Mouse (Mus musculus) embryonic facial prominence, embryonic 13.5 days (tissue): ENCODE data around the gene Glyatl3. TPM values are rescaled to one million over a fixed set of nuclear protein-coding genes. Genes with fewer than 3 reads are reported as not detected.

Experiments
- ATAC-seq: fragments of 200-750 bp; cut with Nextera tagmentation; 2 replicates; pipeline ENCODE4 v1.8.0; 2017; ENCODE audit warnings: low read depth; ENCODE audit not compliant: insufficient number of reproducible peaks, insufficient read depth, low FRiP score, low TSS enrichment
- H3K27ac ChIP-seq: fragments of 300-500 bp; sonication (generic); 2 replicates; pipeline ENCODE4 v1.5.1; 2015; ENCODE audit warnings: moderate library complexity, mild to moderate bottlenecking, inconsistent platforms
- H3K27me3 ChIP-seq: fragments of 300-500 bp; sonication (generic); 2 replicates; pipeline ENCODE4 v1.6.1; 2015; ENCODE audit warnings: mild to moderate bottlenecking, inconsistent platforms
- H3K36me3 ChIP-seq: fragments of 300-500 bp; sonication (generic); 2 replicates; pipeline ENCODE4 v1.6.1; 2015; ENCODE audit warnings: mild to moderate bottlenecking, inconsistent platforms
- H3K4me1 ChIP-seq: fragments of 300-500 bp; sonication (generic); 2 replicates; pipeline ENCODE4 v1.6.1; 2015; ENCODE audit warnings: inconsistent platforms
- H3K4me2 ChIP-seq: fragments of 300-500 bp; sonication (generic); 2 replicates; pipeline ENCODE4 v1.6.1; 2015; ENCODE audit warnings: moderate library complexity, mild to moderate bottlenecking, inconsistent platforms
- H3K4me3 ChIP-seq: fragments of 300-500 bp; sonication (generic); 2 replicates; pipeline ENCODE4 v1.5.1; 2015; ENCODE audit warnings: mild to moderate bottlenecking, inconsistent platforms
- H3K9ac ChIP-seq: fragments of 300-500 bp; sonication (generic); 2 replicates; pipeline ENCODE4 v1.6.1; 2015; ENCODE audit warnings: mild to moderate bottlenecking, inconsistent platforms
- H3K9me3 ChIP-seq: fragments of 300-500 bp; sonication (generic); 2 replicates; pipeline ENCODE4 v1.6.1; 2016; ENCODE audit warnings: inconsistent platforms
- WGBS: fragments of 180-500 bp; shearing (Covaris S2); methylation state at CpG from one replicate; pipeline ENCODE4 v1.1.7; 2015; ENCODE audit warnings: mixed read lengths; 5-methylcytosine and 5-hydroxymethylcytosine counted together
- polyA plus RNA-seq: library from polyadenylated mRNA; unstranded; fragments of >200 nt; fragmentation: Nextera tagmentation; extraction: Ambion mirVana; gene quantifications from 2 replicates; pipeline ENCODE4 v1.2.1, GENCODE M21; 2015

Glyatl3 gene
- polyA plus RNA-seq: 0.21 and 0.89 TPM in 2 replicates

- ATAC-seq: no peak
- Histone ChIP-seq H3K4me1 (no peaks in the 10 kb centered on the region), H3K4me2 (no peak within 1 kb of the TSS), H3K4me3 (no peak within 1 kb of the TSS), H3K27ac (no peak within 1 kb of the TSS), H3K27me3 (no peaks in the 10 kb centered on the region), H3K9ac (no peak within 1 kb of the TSS), H3K9me3 (no peaks in the 10 kb centered on the region), H3K36me3 (no peaks in the 10 kb centered on the region)
- WGBS: 86% methylated on average over 2 of the region's 2 CpGs
Measured at GRCm38 (mm10) chr17:40914250-40914649, at the start of gene Glyatl3. Glyatl3 (minus strand) TSS chr17:40914350.

GRCm38 (mm10) chr17:40948518-40948917 is 34.4 kb upstream of the Glyatl3 start:
- Histone ChIP-seq H3K4me3 (no peak overlapping the region), H3K36me3 (peaks cover 53% of the 10 kb centered on the region), H3K9ac (no peak overlapping the region), H3K4me2 (no peak overlapping the region), H3K27me3 (no peaks in the 10 kb centered on the region), H3K9me3 (no peaks in the 10 kb centered on the region), H3K27ac (no peak overlapping the region), H3K4me1 (no peaks in the 10 kb centered on the region)
- WGBS: 87% methylated on average over 3 of the region's 3 CpGs
- no peak for ATAC-seq

DNA sequence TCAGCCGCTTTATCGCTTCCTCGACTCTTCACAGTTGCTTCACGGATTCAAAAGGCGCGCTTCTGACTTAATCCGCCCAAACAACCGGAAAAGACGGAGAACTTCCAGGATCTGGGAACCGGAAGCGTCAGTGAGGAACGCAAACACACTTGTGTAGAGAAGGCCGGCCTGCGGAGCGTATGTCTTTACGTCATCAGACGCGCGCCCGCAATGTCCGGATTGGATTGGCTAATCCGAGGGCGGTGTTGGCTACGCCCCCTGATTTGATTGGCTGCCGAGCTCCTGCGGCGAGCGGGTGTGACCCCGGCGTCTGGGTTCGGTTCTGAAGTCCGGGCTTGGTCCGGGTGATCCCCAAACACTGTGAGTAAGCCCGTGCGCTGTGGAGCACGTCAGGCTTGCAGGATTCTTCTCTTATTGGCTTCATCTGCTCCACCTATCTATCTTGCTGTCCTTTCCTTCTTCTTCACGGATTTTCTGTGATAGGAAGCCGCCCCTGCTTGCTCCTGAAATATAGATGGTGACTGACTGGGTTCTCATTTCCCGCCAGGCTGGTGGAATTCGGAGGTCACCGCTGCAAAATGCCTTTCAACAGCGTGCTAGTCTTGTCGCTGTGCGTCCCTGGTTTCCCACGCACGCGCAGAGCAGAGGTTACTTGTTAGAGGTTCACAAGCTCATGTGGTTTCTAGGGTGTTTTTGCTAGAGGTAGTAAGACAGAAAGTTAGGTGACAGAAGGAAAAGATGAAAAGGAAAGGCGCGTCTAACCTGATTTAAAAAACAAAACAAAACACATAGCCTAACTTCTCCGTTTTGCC is 20.5 kb upstream of the Glyatl3 start, which contains the start of the genes Mut and Cenpq:
TSS of gene Mut (plus strand) at position 266 of the 812 bp plus-strand sequence.
TSS of gene Cenpq (minus strand) at position 628 of the 812 bp plus-strand sequence.
- no peaks in the 10 kb centered on the region for H3K9me3 ChIP-seq
- peak within 1 kb of the TSS; percentile 76 for H3K4me2 ChIP-seq
- no peaks in the 10 kb centered on the region for H3K27me3 ChIP-seq
- H3K4me3 ChIP-seq: peak within 1 kb of the TSS; percentile 74
- H3K9ac ChIP-seq: peak within 1 kb of the TSS; percentile 78
- peaks cover 18% of the 10 kb centered on the region for H3K36me3 ChIP-seq
- peaks cover 7% of the 10 kb centered on the region for H3K4me1 ChIP-seq
- H3K27ac ChIP-seq: peak within 1 kb of the TSS; percentile 96
- under 1% methylated on average over 50 of the region's 50 CpGs for WGBS
- peak; percentile 99 for ATAC-seq

- under 1% methylated on average over 14 of the region's 14 CpGs for WGBS
- no peaks in the 10 kb centered on the region for H3K9me3 ChIP-seq
Measured at GRCm38 (mm10) chr17:40933985-40934384, 19.8 kb upstream of the Glyatl3 start.

GRCm38 (mm10) chr17:40915499-40915898 is 1.3 kb upstream of the Glyatl3 start:
- H3K9ac ChIP-seq: no peak overlapping the region
- no peak for ATAC-seq
- no peaks in the 10 kb centered on the region for H3K4me1 ChIP-seq
- no peaks in the 10 kb centered on the region for H3K9me3 ChIP-seq
- 90% methylated on average over 2 of the region's 2 CpGs for WGBS
- no peak overlapping the region for H3K27ac ChIP-seq
- H3K4me3 ChIP-seq: no peak overlapping the region
- no peaks in the 10 kb centered on the region for H3K36me3 ChIP-seq
- no peak overlapping the region for H3K4me2 ChIP-seq
- H3K27me3 ChIP-seq: no peaks in the 10 kb centered on the region

More at GRCm38 (mm10) chr17:40933985-40934384, 19.8 kb upstream of the Glyatl3 start:
- Histone ChIP-seq H3K36me3 (peaks cover 19% of the 10 kb centered on the region), H3K4me1 (peaks cover 7% of the 10 kb centered on the region), H3K9ac (peak overlapping the region; percentile 74), H3K4me3 (peak overlapping the region; percentile 74), H3K27ac (no peak overlapping the region), H3K27me3 (no peaks in the 10 kb centered on the region), H3K4me2 (peak overlapping the region; percentile 76)
- ATAC-seq: peak; percentile 2; the same call in 1 of the 2 replicates

- no peak for ATAC-seq
- H3K4me3 ChIP-seq: peak overlapping the region; percentile 22
- 6% methylated on average over 13 of the region's 14 CpGs for WGBS
- peak overlapping the region; percentile 49 for H3K4me2 ChIP-seq
- H3K9ac ChIP-seq: no peak overlapping the region
- no peaks in the 10 kb centered on the region for H3K9me3 ChIP-seq
- no peaks in the 10 kb centered on the region for H3K27me3 ChIP-seq
- H3K27ac ChIP-seq: no peak overlapping the region
- no peaks in the 10 kb centered on the region for H3K36me3 ChIP-seq
- peaks cover 4% of the 10 kb centered on the region; the same call in 1 of the 2 replicates for H3K4me1 ChIP-seq
Measured at GRCm38 (mm10) chr17:40904721-40905154, 9.4 kb downstream of the Glyatl3 start.

DNA sequence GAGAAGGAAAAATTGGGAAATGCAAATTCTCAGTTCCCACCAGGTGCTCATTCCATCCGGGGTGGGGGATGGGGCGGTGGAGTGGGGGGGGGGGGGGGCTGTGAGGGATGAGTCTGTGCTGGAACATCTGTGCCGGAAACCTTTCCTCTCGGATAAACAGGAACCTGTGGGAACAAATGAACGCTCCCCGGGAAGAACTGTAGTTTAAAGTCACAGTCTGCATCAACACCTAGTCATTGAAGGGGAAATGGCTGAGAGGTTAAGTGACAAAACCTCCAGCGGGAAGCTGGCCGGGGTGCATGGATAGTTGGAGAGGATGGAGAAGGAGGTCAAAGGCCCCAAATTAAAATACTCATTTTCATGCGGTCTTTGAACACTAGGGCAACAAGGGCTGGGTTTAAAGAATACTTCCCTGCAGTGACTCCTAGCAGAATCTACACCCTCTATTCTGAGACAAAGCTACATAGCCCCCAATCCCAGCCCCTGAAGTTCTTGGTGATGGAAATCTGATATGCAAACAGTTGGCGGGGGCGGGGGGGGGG is 10.0 kb downstream of the Glyatl3 start:
- 6% methylated on average over 11 of the region's 11 CpGs for WGBS
- Histone ChIP-seq H3K4me1 (peaks cover 4% of the 10 kb centered on the region; the same call in 1 of the 2 replicates), H3K4me2 (peak overlapping the region; percentile 49), H3K9ac (no peak overlapping the region), H3K9me3 (no peaks in the 10 kb centered on the region), H3K4me3 (peak overlapping the region; percentile 22; the same call in 1 of the 2 replicates), H3K36me3 (no peaks in the 10 kb centered on the region), H3K27ac (no peak overlapping the region), H3K27me3 (no peaks in the 10 kb centered on the region)
- no peak for ATAC-seq

DNA sequence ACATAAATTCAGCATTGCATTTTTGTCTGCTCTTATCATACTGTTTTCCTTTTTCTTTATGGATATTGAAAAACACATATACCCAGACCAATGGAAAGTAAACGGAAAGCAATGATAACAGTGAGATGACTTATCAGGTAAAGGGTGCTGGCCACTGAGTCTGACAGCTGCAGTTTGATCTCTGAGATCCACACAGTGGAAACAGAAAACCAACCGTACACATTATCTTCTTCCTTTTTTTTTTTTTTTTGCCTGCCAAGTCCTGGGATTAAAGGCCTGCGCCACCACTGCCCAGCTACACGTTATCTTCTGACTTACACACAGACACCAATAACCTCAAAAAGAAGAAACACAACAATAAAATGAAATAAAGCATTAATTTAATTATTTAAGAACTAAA is 10.8 kb downstream of the Glyatl3 start:
- H3K27me3 ChIP-seq: no peaks in the 10 kb centered on the region
- H3K4me3 ChIP-seq: no peak overlapping the region
- no peaks in the 10 kb centered on the region for H3K9me3 ChIP-seq
- no peak overlapping the region for H3K9ac ChIP-seq
- 69% methylated on average over 4 of the region's 4 CpGs for WGBS
- peaks cover 4% of the 10 kb centered on the region; the same call in 1 of the 2 replicates for H3K4me1 ChIP-seq
- H3K4me2 ChIP-seq: no peak overlapping the region
- no peak for ATAC-seq
- no peak overlapping the region for H3K27ac ChIP-seq
- no peaks in the 10 kb centered on the region for H3K36me3 ChIP-seq

GRCm38 (mm10) chr17:40899783-40900363 is 14.3 kb downstream of the Glyatl3 start:
- H3K9ac ChIP-seq: no peak overlapping the region
- H3K9me3 ChIP-seq: no peaks in the 10 kb centered on the region
- ATAC-seq: no peak
- H3K4me2 ChIP-seq: no peak overlapping the region
- H3K27me3 ChIP-seq: no peaks in the 10 kb centered on the region
- no peak overlapping the region for H3K27ac ChIP-seq
- no peak overlapping the region for H3K4me3 ChIP-seq
- peaks cover 4% of the 10 kb centered on the region; the same call in 1 of the 2 replicates for H3K4me1 ChIP-seq
- no peaks in the 10 kb centered on the region for H3K36me3 ChIP-seq
- WGBS: 40% methylated on average over 4 of the region's 4 CpGs

DNA sequence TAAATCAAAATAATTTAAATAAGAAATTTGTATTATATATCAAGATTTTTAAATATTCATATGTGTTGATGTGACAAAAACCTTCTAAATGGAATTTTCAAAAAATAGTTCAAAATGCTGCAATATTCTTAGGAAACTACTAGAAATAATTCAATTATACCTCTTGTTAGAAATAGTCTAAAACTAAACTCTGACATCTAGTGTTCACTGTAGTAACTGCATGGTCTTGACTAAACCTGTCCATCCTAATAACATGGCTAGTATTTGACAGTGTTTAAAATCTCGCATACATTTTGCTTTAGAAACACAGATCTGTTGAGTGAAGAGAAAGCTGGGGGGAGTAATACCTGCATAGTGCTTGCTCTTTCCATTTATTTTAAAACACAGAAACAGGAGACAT is 17.3 kb downstream of the Glyatl3 start:
- WGBS: 62% methylated on average over 1 of the region's 1 CpGs
- Histone ChIP-seq H3K27me3 (no peaks in the 10 kb centered on the region), H3K4me3 (no peak overlapping the region), H3K36me3 (no peaks in the 10 kb centered on the region), H3K27ac (no peak overlapping the region), H3K9ac (no peak overlapping the region), H3K4me2 (no peak overlapping the region), H3K4me1 (no peaks in the 10 kb centered on the region), H3K9me3 (no peaks in the 10 kb centered on the region)
- no peak for ATAC-seq

DNA sequence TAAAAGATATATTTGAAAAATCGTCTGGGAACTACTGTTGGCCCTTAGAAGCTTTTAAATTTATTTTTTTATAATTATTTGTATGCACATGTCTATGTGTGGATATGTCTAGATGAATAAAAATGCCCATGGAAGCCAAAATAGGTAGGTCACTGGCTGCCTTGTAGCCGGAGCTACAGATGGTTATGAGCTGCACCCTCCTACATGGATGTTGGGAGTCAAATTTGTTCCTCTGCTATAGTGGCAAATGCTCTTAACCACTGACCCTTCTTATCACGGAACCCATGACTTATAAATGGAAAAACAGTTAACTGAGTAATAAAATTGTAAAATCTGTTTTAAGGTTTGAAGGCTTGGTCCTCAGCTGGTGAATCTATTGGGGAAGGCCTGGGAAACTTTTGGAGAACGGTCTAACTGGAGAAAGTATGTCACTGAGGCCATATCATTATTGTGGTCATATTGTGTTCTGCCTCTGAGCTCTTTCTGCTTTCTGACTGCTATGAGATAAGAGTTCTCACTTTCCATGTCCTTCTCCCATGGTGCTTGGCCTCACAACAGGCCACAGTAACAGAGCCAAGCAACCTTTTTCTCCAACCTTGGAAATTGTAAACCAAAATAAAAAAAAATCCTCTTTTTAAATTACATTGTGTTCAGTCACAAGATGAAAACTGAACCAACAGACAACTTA is 26.2 kb downstream of the Glyatl3 start:
- 79% methylated on average over 4 of the region's 4 CpGs for WGBS
- no peak overlapping the region for H3K9ac ChIP-seq
- H3K4me3 ChIP-seq: no peak overlapping the region
- H3K27ac ChIP-seq: no peak overlapping the region
- no peaks in the 10 kb centered on the region for H3K27me3 ChIP-seq
- no peaks in the 10 kb centered on the region for H3K9me3 ChIP-seq
- no peaks in the 10 kb centered on the region for H3K36me3 ChIP-seq
- ATAC-seq: no peak
- H3K4me1 ChIP-seq: no peaks in the 10 kb centered on the region
- no peak overlapping the region for H3K4me2 ChIP-seq
